Mouse (Mus musculus) cerebellum, adult 11 months (tissue): ENCODE measurements around the gene Gm20388.

Experiments
- DNase-seq: peaks from one replicate; pipeline ENCODE4 v3.0.0; 2022

The Gm20388 gene

DNA sequence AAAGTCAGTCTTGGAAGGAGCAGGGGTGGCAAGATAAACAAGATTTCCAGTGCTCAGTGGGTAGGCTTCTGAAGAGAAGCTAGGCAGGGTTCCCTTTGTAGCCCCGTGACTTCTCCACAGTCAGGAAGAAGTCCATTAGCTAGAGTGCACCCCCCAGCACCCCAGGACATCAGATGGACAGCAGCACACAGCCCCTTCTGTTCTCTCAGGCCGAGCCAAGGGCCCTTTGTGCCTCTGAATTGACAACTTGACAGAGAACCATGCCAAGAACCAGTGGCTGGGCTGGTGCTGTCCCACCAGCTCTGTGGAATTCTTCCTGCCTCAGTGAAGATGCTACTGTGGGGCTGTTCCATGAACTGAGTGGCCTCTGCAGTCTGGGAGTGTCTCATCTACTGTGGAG, 1947.1 kb downstream of the Gm20388 start:
- no peak for DNase-seq

- DNase-seq, result no peak
Observed at GRCm38 (mm10) chr8:121861276-121861675, 1950.6 kb downstream of the Gm20388 start.

DNA sequence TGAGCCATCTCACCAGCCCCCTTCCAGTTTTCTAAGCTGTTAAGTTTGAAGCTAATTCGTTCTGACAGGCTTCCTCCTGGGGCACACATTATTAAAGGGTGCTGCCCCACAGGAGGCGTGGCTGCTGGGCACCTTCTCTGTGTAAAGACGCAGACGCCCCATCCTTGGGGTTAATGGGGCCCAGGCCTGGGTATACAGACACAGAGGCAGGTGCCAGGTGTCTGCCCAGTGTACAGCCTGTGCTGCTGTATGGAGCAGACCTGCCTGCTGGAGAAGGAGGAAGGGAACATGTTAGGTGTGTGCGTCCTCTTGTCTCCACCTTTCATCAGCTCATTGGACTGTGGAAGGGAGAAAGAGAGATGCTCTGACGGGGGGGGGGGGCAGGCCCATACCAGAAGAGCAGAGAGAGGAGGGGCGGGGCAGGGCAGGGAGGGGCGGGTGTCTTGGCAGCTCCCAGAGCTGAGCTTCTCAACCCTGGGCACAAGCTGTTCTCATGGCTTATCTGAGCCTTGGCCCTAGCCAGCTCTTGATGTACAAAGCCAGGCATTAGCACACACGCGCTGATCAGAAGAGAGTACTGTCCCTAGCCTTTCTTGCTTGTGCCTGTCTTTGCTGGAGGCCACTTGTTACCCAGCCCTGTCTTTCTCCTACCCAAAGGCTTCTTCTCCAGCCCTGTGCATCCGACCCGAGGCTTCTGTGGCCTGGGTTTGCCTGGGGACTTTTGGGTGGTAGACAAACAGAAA, 1951.3 kb downstream of the Gm20388 start:
- DNase-seq, result peak; percentile 49

DNA sequence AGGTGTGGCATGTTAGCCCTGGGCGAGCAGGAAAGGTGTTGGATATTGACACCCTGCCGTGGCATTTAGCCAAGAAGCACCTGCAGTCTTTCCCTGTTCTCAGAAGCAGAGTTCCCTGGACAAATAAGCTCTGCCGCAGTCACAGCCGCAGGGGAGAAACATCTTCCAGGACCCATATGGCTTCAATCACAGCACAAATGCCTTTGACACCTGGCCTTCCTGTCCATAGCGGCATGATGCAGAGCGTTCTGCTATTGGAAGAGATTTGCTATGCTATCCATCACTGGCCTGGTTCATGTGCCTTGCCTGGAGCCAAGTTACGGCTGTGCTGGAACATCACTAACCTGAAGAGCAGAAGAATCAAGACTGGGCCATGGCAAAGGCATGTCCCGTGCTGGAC, 1954.7 kb downstream of the Gm20388 start:
- DNase-seq, result no peak

- DNase-seq, result no peak
Observed at GRCm38 (mm10) chr8:121868196-121868595, 1957.6 kb downstream of the Gm20388 start.

- no peak for DNase-seq
Observed at GRCm38 (mm10) chr8:121868896-121869295, 1958.3 kb downstream of the Gm20388 start.

DNA sequence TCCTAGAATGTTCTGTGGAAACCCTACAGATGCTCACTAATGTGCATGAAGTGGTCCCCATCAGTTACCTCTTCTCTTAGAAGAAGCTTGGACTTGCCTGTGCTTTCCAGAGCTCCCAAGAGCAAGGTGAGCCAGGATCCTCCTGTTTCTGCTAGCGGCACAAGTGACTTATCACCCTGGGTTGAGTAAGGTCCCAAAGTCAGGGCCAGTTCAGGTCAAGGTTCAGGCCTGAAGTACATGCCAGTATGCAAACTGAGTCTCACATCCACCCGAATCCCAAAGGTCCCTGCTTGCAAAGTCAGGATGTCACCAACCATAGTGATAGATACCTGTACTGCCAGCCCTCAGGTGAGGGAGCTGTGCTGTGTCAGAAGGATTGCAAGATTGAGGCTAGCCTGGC, 1959.5 kb downstream of the Gm20388 start:
- DNase-seq, result no peak

- DNase-seq, result no peak
Observed at GRCm38 (mm10) chr8:121871833-121872440, 1961.3 kb downstream of the Gm20388 start.

GRCm38 (mm10) chr8:121874031-121874430, 1963.4 kb downstream of the Gm20388 start:
- no peak for DNase-seq

DNA sequence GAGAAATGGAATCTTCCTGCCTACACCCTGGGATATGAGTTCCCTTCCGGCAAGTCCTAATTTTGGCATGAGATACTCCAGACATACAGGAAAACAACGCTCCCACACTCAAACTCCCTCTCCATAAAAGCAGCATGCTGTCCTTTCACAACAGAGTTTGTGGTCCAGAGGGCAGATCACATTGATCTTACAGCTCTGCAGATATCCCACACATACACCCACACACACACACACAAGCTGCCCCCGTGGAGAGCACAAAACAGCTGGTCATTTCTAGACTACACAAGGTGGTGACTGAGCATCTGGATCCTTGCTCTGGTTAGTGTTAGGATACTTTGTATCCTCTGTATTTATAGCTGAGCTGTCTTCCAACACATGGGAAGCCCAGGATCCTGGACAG, 1964.4 kb downstream of the Gm20388 start:
- no peak for DNase-seq

- no peak for DNase-seq
Observed at GRCm38 (mm10) chr8:121875517-121875916, 1964.9 kb downstream of the Gm20388 start.

DNA sequence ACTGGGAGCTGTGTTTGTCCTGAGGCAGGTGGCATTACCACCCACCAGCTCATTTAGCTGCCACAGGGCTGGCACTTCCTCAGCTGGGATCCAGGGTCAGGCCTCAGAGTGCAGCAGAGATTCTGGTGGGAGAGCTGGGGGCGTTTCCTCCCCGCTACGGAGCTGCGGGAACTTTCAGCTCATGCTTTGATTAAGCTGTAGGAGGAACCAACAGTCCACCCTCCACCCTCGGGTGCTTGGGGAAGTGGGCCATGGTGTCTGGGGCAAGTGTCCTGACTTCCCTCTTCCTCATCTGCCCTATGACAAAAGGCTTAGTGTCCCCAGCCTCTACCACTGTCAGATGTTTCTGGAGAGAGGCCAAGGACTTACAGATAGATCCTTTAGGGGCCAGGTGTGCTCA, 1966.6 kb downstream of the Gm20388 start:
- DNase-seq, result no peak

DNA sequence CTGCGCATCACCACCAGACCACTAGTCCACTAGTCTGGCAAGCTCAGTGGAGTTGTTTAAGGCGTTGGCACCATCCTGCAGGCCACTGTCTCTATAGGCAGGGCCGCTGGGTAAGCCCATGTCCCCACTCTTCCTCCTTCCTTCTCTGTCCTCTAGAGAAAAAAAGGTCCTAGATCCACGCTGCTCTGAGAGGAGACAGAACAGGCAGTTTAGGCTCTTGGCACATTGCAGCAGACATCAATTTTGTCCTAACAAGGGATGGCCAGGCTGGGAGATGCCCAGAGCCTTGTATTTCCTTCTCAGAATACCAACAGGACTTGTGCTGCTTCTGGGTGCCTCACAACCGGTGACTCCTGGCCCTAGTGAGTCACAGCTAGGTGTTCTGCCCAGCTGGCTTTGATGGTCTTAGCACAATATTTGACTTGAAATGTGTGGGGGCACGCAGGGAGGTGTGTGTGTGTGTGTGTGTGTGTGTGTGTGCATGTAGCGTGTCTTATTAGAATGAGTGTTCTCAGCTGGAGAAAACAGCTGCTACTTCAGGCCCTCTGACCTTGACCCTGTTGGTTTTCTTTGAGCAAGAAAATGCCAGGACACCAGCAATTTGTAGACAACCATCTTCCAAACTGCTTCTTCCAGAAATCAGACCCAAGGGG, 1967.3 kb downstream of the Gm20388 start:
- no peak for DNase-seq

DNA sequence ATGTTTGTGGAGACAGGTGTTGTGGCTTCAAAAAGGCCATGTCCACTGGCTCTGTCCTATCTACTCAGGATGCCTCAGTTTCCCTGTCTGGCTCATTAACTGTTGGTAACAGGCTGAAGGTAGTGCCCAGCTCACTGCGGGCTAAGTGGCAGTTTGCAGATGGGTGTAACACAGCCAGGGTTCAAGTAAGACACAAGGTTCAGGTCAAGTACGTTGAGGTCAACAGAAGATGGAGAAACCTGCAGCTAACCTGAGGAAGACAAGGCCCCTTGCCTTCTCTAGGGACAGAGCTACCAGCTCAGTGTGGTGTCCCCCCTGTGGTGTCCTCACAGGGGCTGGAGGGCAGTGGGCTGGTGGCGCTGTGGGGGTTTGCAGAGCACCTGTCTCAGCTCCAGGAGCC, 1969.1 kb downstream of the Gm20388 start:
- DNase-seq, result no peak

GRCm38 (mm10) chr8:121880818-121881217, 1970.2 kb downstream of the Gm20388 start:
- DNase-seq, result no peak

DNA sequence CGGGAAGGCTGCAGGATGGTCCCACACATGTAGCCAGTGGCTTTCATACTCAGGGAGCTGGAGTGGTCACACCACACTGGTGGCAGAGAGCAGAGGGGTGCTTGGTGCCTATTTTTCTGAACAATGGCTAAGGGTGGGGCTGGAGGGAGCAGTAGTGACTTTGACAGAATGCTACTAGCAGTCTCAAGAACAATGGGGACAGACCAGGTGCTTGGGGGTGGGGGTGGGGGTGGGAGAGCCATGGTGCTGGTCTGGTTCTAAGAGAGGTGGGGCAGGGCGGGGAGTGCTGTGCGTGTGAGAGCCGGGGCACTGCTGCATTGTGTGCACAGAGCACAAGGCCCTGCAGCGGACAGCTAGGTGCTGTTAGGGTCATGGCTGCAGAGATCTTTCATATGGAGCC, 1971.3 kb downstream of the Gm20388 start:
- no peak for DNase-seq

DNA sequence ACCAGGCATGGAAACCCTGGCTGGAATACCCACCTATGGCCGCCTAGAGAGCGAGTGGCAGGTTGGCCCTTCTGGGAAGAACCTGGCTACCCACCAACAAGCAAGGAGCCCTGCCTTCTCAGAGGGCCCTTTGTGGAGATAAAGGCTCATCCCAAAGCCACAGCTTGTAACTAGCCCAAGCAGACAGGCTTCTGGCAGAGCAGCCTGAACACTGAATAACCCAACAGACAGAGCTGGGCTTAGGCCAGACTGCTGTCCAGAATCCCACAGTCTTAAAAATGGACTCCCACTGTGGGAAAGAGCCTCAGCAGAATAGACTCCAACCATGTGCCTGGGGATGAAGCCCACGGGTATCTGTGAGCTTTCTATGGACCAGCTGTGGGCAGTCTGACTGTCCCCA, 1973.5 kb downstream of the Gm20388 start:
- no peak for DNase-seq

DNA sequence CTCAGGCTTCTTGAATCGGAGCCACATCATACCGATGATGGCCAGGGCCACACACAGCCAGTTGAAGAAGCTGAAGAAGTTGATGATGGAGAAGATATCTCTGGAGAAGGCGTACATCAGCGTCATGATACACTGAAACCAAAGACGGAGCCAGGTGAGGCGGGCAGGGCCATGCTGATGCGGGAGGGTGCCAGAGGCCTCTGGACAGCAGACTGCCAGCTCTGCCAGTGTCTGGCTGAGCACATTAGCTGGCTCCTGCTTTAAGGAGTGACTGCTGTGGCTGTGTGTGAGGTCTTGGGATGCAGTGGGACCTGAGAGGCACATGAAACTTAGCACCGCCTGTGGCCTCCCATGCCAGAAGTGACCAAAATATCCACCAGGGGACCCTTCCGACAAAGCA, 1974.4 kb downstream of the Gm20388 start:
- no peak for DNase-seq

DNA sequence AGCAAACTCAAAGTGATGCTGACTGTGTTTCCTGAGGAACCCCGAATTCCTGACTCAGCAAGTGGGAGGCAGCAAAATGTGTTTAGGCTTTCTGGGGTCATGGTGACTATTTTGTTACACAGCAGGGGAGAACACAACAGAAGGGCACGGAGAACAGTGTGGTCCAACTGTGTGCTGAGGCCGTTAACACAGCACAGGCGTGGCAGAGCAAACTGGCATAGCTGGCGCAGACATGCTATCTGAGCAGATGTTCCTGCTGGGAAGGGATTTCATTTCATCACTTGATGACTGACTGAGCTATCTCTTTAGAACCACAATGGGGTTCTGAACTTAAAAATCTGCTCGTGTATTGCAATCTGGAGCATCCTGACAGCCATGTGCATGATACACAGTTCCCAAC, 1974.8 kb downstream of the Gm20388 start:
- DNase-seq, result no peak

DNA sequence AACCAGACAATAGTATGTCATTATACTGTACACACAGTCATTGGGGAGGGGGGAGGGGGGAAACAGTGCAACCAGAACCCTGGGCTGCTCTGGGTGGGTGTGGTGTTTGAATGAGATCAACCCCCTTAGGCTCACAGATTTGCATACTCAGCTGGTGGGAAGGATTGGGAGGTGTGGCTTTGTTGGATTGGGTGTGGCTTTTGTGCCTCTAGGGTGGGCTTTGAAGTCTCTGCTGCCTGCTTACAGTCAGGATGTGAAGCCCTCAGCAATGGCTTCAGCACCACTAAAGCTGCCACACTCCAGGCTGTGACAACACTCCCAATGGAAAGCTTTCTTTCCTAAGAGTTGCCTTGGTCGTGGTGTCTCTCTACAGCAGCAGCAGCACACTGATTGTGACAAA, 1976.9 kb downstream of the Gm20388 start:
- DNase-seq, result no peak

- no peak for DNase-seq
Observed at GRCm38 (mm10) chr8:121889317-121889716, 1978.7 kb downstream of the Gm20388 start.

- DNase-seq, result no peak
Observed at GRCm38 (mm10) chr8:121889810-121890785, 1979.5 kb downstream of the Gm20388 start.

DNA sequence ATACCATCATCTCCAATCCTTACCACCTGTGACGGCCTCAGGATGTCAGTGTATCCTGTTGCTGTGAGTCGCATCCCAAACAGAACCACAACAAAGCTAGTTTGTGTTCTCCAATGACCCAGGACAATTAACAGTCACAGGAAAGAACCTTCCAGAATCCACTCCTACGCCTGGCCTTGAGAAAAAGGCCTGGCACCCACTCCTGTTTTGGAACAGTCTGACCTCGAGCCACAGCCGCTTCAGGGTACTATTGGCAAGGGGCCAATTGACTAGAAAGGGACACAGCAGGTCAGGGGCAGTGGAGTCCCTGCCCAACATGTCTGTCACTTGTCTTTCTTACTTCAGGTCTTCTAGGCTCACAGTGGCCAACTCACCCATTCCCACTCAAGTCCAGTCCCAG, 1982.2 kb downstream of the Gm20388 start:
- no peak for DNase-seq
